Mouse (Mus musculus): ENCODE measurements around the gene Mtmr10. TPM values are rescaled to one million over a fixed set of nuclear protein-coding genes. Genes with fewer than 3 reads are reported as not detected.

Gene Mtmr10
- polyA plus RNA-seq, 1 experiment from 2014 or later: 11.4 TPM

- Histone ChIP-seq H3K27ac (replicated peaks) (no peak overlapping the region), H3K36me3 (replicated peaks) (no peaks in the 10 kb centered on the region), H3K9me3 (0 out of 2 replicates have a peak, but pooled peaks cover 2% of the 10 kb centered on the region), H3K4me3 (no peak overlapping the region), H3K27me3 (replicated peaks; ENCODE audit: low read depth, poor library complexity, severe bottlenecking) (peaks cover 32% of the 10 kb centered on the region), H3K4me1 (peaks cover 4% of the 10 kb centered on the region; the same call in 1 of the 2 replicates)
- DNase-seq (ENCODE audit: low spot score): no peak
- WGBS: 89% methylated on average over 13 of the region's 13 CpGs
Observed at GRCm38 (mm10) chr7:64265502-64266279, 21.8 kb upstream of the Mtmr10 start.

GRCm38 (mm10) chr7:64266587-64266986, 20.9 kb upstream of the Mtmr10 start:
- H3K36me3 ChIP-seq (replicated peaks): no peaks in the 10 kb centered on the region
- no peak for DNase-seq (ENCODE audit: low spot score)
- H3K4me1 ChIP-seq: peaks cover 4% of the 10 kb centered on the region; the same call in 1 of the 2 replicates
- H3K27me3 ChIP-seq (replicated peaks; ENCODE audit: low read depth, poor library complexity, severe bottlenecking): peaks cover 32% of the 10 kb centered on the region
- no peak overlapping the region for H3K4me3 ChIP-seq
- 94% methylated on average over 4 of the region's 4 CpGs for WGBS
- no peak overlapping the region for H3K27ac ChIP-seq (replicated peaks)
- no peaks in the 10 kb centered on the region for H3K9me3 ChIP-seq

GRCm38 (mm10) chr7:64271926-64272325, 15.5 kb upstream of the Mtmr10 start:
- no peaks in the 10 kb centered on the region for H3K9me3 ChIP-seq
- no peak for DNase-seq (ENCODE audit: low spot score)
- no peak overlapping the region; the same call in 1 of the 2 replicates for H3K27ac ChIP-seq (replicated peaks)
- no peaks in the 10 kb centered on the region for H3K36me3 ChIP-seq (replicated peaks)
- H3K4me3 ChIP-seq: no peak overlapping the region
- peaks cover 8% of the 10 kb centered on the region; the same call in 1 of the 2 replicates for H3K4me1 ChIP-seq
- peaks cover 31% of the 10 kb centered on the region for H3K27me3 ChIP-seq (replicated peaks; ENCODE audit: low read depth, poor library complexity, severe bottlenecking)
- 34% methylated on average over 4 of the region's 4 CpGs for WGBS

- Histone ChIP-seq H3K9me3 (no peaks in the 10 kb centered on the region), H3K27me3 (replicated peaks; ENCODE audit: low read depth, poor library complexity, severe bottlenecking) (0 out of 2 replicates have a peak, but pooled peaks cover under 1% of the 10 kb centered on the region), H3K4me1 (peaks cover 7% of the 10 kb centered on the region; the same call in 1 of the 2 replicates), H3K27ac (replicated peaks) (no peak overlapping the region), H3K4me3 (no peak overlapping the region), H3K36me3 (replicated peaks) (no peaks in the 10 kb centered on the region)
- 73% methylated on average over 4 of the region's 4 CpGs for WGBS
- DNase-seq (ENCODE audit: low spot score): no peak
Observed at GRCm38 (mm10) chr7:64275518-64275917, 11.9 kb upstream of the Mtmr10 start.

GRCm38 (mm10) chr7:64276921-64277320, 10.5 kb upstream of the Mtmr10 start:
- Histone ChIP-seq H3K4me3 (no peak overlapping the region), H3K27me3 (replicated peaks; ENCODE audit: low read depth, poor library complexity, severe bottlenecking) (no peaks in the 10 kb centered on the region), H3K36me3 (replicated peaks) (no peaks in the 10 kb centered on the region), H3K27ac (replicated peaks) (no peak overlapping the region), H3K9me3 (no peaks in the 10 kb centered on the region), H3K4me1 (peaks cover 7% of the 10 kb centered on the region; the same call in 1 of the 2 replicates)
- WGBS: 64% methylated on average over 6 of the region's 6 CpGs
- DNase-seq (ENCODE audit: low spot score): no peak

- peaks cover 7% of the 10 kb centered on the region; the same call in 1 of the 2 replicates for H3K4me1 ChIP-seq
- no peaks in the 10 kb centered on the region for H3K36me3 ChIP-seq (replicated peaks)
- DNase-seq (ENCODE audit: low spot score): no peak
- H3K4me3 ChIP-seq: no peak overlapping the region
- WGBS: 86% methylated on average over 1 of the region's 1 CpGs
- no peak overlapping the region for H3K27ac ChIP-seq (replicated peaks)
- H3K9me3 ChIP-seq: no peaks in the 10 kb centered on the region
- H3K27me3 ChIP-seq (replicated peaks; ENCODE audit: low read depth, poor library complexity, severe bottlenecking): no peaks in the 10 kb centered on the region
Observed at GRCm38 (mm10) chr7:64278526-64278925, 8.9 kb upstream of the Mtmr10 start.

GRCm38 (mm10) chr7:64279548-64279947, 7.9 kb upstream of the Mtmr10 start:
- WGBS: 84% methylated on average over 3 of the region's 3 CpGs
- Histone ChIP-seq H3K27me3 (replicated peaks; ENCODE audit: low read depth, poor library complexity, severe bottlenecking) (no peaks in the 10 kb centered on the region), H3K4me3 (no peak overlapping the region), H3K4me1 (peaks cover 7% of the 10 kb centered on the region; the same call in 1 of the 2 replicates), H3K27ac (replicated peaks) (no peak overlapping the region), H3K9me3 (no peaks in the 10 kb centered on the region), H3K36me3 (replicated peaks) (no peaks in the 10 kb centered on the region)
- no peak for DNase-seq (ENCODE audit: low spot score)

GRCm38 (mm10) chr7:64286566-64286965, 887 bp upstream of the Mtmr10 start:
- Histone ChIP-seq H3K4me3 (peak overlapping the region; percentile 86), H3K27ac (replicated peaks) (no peak overlapping the region), H3K9me3 (no peaks in the 10 kb centered on the region)

GRCm38 (mm10) chr7:64289416-64289815, 2.0 kb downstream of the Mtmr10 start:
- 94% methylated on average over 7 of the region's 7 CpGs for WGBS
- H3K4me3 ChIP-seq: no peak overlapping the region
- DNase-seq (ENCODE audit: low spot score): no peak
- H3K27me3 ChIP-seq (replicated peaks; ENCODE audit: low read depth, poor library complexity, severe bottlenecking): no peaks in the 10 kb centered on the region; the same call in 1 of the 2 replicates
- H3K36me3 ChIP-seq (replicated peaks): peaks cover 6% of the 10 kb centered on the region; the same call in 1 of the 2 replicates
- no peaks in the 10 kb centered on the region for H3K9me3 ChIP-seq
- peaks cover 19% of the 10 kb centered on the region for H3K4me1 ChIP-seq
- no peak overlapping the region for H3K27ac ChIP-seq (replicated peaks)

More at GRCm38 (mm10) chr7:64286566-64286965, 887 bp upstream of the Mtmr10 start:
- H3K4me1 ChIP-seq: peaks cover 19% of the 10 kb centered on the region
- H3K36me3 ChIP-seq (replicated peaks): no peaks in the 10 kb centered on the region; the same call in 1 of the 2 replicates
- no peaks in the 10 kb centered on the region; the same call in 1 of the 2 replicates for H3K27me3 ChIP-seq (replicated peaks; ENCODE audit: low read depth, poor library complexity, severe bottlenecking)
- DNase-seq (ENCODE audit: low spot score): no peak

- no peak for DNase-seq (ENCODE audit: low spot score)
- no peak overlapping the region for H3K27ac ChIP-seq (replicated peaks)
- no peak overlapping the region for H3K4me3 ChIP-seq
- peaks cover 19% of the 10 kb centered on the region for H3K4me1 ChIP-seq
- H3K36me3 ChIP-seq (replicated peaks): peaks cover 6% of the 10 kb centered on the region; the same call in 1 of the 2 replicates
- WGBS: 86% methylated on average over 6 of the region's 6 CpGs
- no peaks in the 10 kb centered on the region for H3K9me3 ChIP-seq
- no peaks in the 10 kb centered on the region; the same call in 1 of the 2 replicates for H3K27me3 ChIP-seq (replicated peaks; ENCODE audit: low read depth, poor library complexity, severe bottlenecking)
Observed at GRCm38 (mm10) chr7:64290431-64290830, 3.0 kb downstream of the Mtmr10 start.

GRCm38 (mm10) chr7:64291722-64292121, 4.3 kb downstream of the Mtmr10 start:
- Histone ChIP-seq H3K27ac (replicated peaks) (no peak overlapping the region), H3K4me3 (no peak overlapping the region), H3K27me3 (replicated peaks; ENCODE audit: low read depth, poor library complexity, severe bottlenecking) (no peaks in the 10 kb centered on the region), H3K4me1 (peaks cover 20% of the 10 kb centered on the region), H3K36me3 (replicated peaks) (peaks cover 6% of the 10 kb centered on the region; the same call in 1 of the 2 replicates), H3K9me3 (no peaks in the 10 kb centered on the region)
- WGBS: 95% methylated on average over 10 of the region's 10 CpGs
- DNase-seq (ENCODE audit: low spot score): no peak

- Histone ChIP-seq H3K27ac (replicated peaks) (no peak overlapping the region), H3K27me3 (replicated peaks; ENCODE audit: low read depth, poor library complexity, severe bottlenecking) (no peaks in the 10 kb centered on the region), H3K4me3 (no peak overlapping the region), H3K4me1 (peaks cover 10% of the 10 kb centered on the region), H3K9me3 (no peaks in the 10 kb centered on the region), H3K36me3 (replicated peaks) (peaks cover 36% of the 10 kb centered on the region)
- WGBS: 57% methylated on average over 5 of the region's 5 CpGs
- DNase-seq (ENCODE audit: low spot score): no peak
Observed at GRCm38 (mm10) chr7:64296286-64297010, 9.0 kb downstream of the Mtmr10 start.

All from embryonic facial prominence, embryonic 10.5 days (tissue).